Mouse (Mus musculus) cerebellum, postnatal 36 days (tissue): ENCODE measurements around the gene Mtg2.
A peak's percentile ranks its signal among the peaks of the same experiment; 100 is the strongest.

ENCODE experiments used
- DNase-seq, 2 experiments: peaks; one replicate each; pipeline ENCODE4 v3.0.0; 2021 to 2022; ENCODE audit warnings: mixed read lengths in 2 of 2

Mtg2 gene

GRCm38 (mm10) chr2:180107081-180107480 lies 36.7 kb downstream of the Mtg2 start:
- no peak for DNase-seq

- DNase-seq = no peak
Observed at GRCm38 (mm10) chr2:180108285-180108684, 37.9 kb downstream of the Mtg2 start.

- peak; percentile 62 to 72 for DNase-seq
Observed at GRCm38 (mm10) chr2:180113909-180114890, 43.8 kb downstream of the Mtg2 start.

GRCm38 (mm10) chr2:180115279-180115678 lies 44.9 kb downstream of the Mtg2 start:
- peak; percentile 51 to 60 for DNase-seq

- no peak for DNase-seq
Observed at GRCm38 (mm10) chr2:180116081-180116493, 45.7 kb downstream of the Mtg2 start.

- no peak for DNase-seq
Observed at GRCm38 (mm10) chr2:180116741-180117484, 46.5 kb downstream of the Mtg2 start.

- DNase-seq = no peak
Observed at GRCm38 (mm10) chr2:180117485-180118194, 47.3 kb downstream of the Mtg2 start.

- peak; percentile 100 for DNase-seq
Observed at GRCm38 (mm10) chr2:180118661-180119438, 48.5 kb downstream of the Mtg2 start, which contains the start of gene Osbpl2. Gene Osbpl2 (plus strand): TSS chr2:180119306.

GRCm38 (mm10) chr2:180119439-180120291 lies 49.3 kb downstream of the Mtg2 start:
- DNase-seq = no peak

- no peak for DNase-seq
Observed at GRCm38 (mm10) chr2:180120292-180120761, 49.9 kb downstream of the Mtg2 start.

GRCm38 (mm10) chr2:180124192-180124591 lies 53.8 kb downstream of the Mtg2 start:
- DNase-seq = no peak

GRCm38 (mm10) chr2:180126195-180126594 lies 55.8 kb downstream of the Mtg2 start:
- DNase-seq = no peak

GRCm38 (mm10) chr2:180127675-180128074 lies 57.3 kb downstream of the Mtg2 start:
- no peak for DNase-seq

- no peak for DNase-seq
Observed at GRCm38 (mm10) chr2:180133231-180133630, 62.8 kb downstream of the Mtg2 start.

- DNase-seq = no peak
Observed at GRCm38 (mm10) chr2:180133911-180134310, 63.5 kb downstream of the Mtg2 start.

GRCm38 (mm10) chr2:180135414-180135813 lies 65.0 kb downstream of the Mtg2 start:
- DNase-seq = no peak
